Mouse (Mus musculus) adrenal gland, postnatal 14 days (tissue): ENCODE data around the gene Ms4a7. TPM values are rescaled to one million over a fixed set of nuclear protein-coding genes. Genes with fewer than 3 reads are reported as not detected.

Experiments
- total RNA-seq: library from RNA; stranded (reverse); gene quantifications from 2 replicates; pipeline ENCODE4 v1.2.3, GENCODE M21; 2021

The Ms4a7 gene
- total RNA-seq, 1 experiment from 2014 or later, result 1.0 TPM

Other genes starting within 250 kb of the Ms4a7 start
- not detected in 2 replicates for gene 1700017D01Rik, start 205.3 kb downstream of the Ms4a7 start, total RNA-seq
- gene 1700025F22Rik, start 170.8 kb downstream of the Ms4a7 start, total RNA-seq, result not detected in 2 replicates
- not detected in 2 replicates for gene Ms4a13, start 139.4 kb downstream of the Ms4a7 start, total RNA-seq
- not detected in 2 replicates for gene Ms4a12, start 103.7 kb downstream of the Ms4a7 start, total RNA-seq
- 1.8 and 9.8 TPM in 2 replicates for gene Ms4a1, start 69.9 kb downstream of the Ms4a7 start, total RNA-seq
- gene Ms4a5, start 52.3 kb downstream of the Ms4a7 start, total RNA-seq, result not detected in 2 replicates
- not detected in 2 replicates for gene Ms4a14, start 21.7 kb downstream of the Ms4a7 start, total RNA-seq
- 5.1 and 8.4 TPM in 2 replicates for gene Ms4a4a, start 39.4 kb upstream of the Ms4a7 start, total RNA-seq
- gene Ms4a4c, start 68.6 kb upstream of the Ms4a7 start, total RNA-seq, result 0.44 and 8.7 TPM in 2 replicates
- gene Ms4a4b, start 107.4 kb upstream of the Ms4a7 start, total RNA-seq, result 1.9 and 26.8 TPM in 2 replicates
- 6.7 and 12.3 TPM in 2 replicates for gene Ms4a6c, start 133.2 kb upstream of the Ms4a7 start, total RNA-seq
- 0.44 and 7.2 TPM in 2 replicates for gene Gm8369, start 149.8 kb upstream of the Ms4a7 start, total RNA-seq
- 3.1 and 22.4 TPM in 2 replicates for gene Ms4a6b, start 180.4 kb upstream of the Ms4a7 start, total RNA-seq
- 2.0 and 3.9 TPM in 2 replicates for gene Ms4a4d, start 200.7 kb upstream of the Ms4a7 start, total RNA-seq